Mouse (Mus musculus): ENCODE data around the gene Xk.
"Not testable (repeated sequence)": the region's sequence is repeated elsewhere in the genome, so short reads cannot be mapped to it uniquely, and the experiment has no call there.

The Xk gene
- long read RNA-seq, experiment 1 = 0 reads
- long read RNA-seq, experiment 2 = 0 reads

DNA sequence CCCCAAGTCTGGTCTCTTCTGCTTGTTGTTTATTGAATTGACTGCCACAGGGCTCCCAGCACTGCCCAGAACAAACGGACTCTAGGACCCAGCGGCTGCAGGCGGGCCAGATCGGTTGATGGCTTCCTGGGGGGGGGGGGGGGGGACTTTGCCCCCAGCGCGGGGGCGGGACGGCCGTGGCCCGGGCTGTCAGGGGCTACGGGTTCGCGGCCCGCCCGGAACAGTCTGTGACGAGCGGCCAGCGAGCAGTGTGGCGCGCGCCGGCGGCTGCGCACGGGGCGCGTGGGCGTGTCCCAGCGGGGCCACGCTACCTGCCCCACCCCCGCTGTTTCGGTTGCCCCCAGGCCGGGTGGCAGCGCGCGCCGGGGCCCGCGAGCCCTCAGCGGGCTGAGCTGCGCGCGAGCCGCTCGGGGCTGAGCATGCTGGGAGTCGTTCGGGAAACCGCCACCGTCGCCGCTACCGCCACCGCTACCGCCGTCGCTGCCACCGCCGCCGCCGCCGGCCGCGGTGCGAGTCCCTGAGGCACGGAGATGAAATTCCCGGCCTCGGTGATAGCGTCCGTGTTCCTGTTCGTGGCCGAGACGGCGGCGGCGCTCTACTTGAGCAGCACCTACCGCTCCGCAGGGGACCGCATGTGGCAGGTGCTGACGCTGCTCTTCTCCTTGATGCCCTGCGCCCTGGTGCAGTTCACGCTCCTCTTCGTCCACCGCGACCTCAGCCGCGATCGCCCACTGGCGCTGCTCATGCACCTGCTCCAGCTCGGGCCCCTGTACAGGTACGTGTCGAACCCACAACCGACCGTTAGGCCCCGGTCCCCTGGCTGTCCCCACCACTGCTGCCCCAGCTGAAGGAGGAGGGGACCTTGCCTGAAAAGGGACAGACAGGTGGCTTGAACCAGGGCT is at the start of gene Xk:
Xk (plus strand) TSS at position 297 of the 902 bp plus-strand sequence.
- intact Hi-C loops (cut with DNase I) = no loop called here

DNA sequence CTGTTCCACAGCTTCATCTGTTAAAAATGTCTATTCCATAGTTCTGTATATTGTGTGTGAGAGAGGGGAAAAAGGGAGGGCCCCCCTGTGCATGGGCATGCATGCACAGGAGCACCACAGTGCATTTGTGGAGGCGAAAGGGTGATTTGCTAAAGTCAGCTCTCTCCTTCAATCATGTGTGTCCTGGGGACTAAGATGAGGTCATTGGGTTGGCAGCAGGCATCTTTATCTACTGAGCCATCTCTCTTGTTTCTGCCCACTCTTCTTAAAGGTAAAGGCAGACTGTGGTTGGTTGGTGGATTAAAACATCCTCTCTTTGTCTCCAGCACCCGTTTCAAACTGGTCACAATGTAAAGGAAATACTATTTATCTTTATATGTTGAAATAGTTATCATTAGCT is 45.5 kb upstream of the Xk start:
- intact Hi-C loops (cut with DNase I) = no loop called here

- intact Hi-C loops (cut with DNase I) = no loop called here
Observed at GRCm38 (mm10) chrX:9240737-9241591, 31.6 kb upstream of the Xk start.

DNA sequence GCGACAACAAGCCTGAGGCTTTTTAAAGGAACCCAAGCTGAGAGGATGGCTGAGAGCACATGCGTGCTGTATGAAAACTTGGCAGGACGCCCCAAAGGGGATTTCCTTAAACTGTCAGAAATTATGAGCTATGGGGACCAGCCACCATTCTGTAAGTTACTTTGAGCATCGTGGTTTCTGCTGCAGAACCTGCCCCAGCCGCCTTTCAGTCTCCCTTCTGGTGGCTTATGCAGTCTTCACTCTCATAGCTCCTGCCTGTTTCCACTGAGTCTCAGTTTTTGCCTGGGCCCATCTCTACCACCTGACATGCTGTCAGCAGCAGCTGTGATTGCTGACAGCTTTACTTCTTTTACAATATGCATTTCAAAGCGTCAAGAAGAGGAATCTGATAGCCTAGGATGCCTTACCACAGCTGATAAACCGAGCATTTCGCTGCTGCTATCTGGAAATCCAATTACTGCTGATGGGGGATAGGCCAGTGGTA is 29.1 kb upstream of the Xk start:
- intact Hi-C loops (cut with DNase I) = no loop called here

- intact Hi-C loops (cut with DNase I) = no loop called here
Observed at GRCm38 (mm10) chrX:9244603-9245336, 27.8 kb upstream of the Xk start.

DNA sequence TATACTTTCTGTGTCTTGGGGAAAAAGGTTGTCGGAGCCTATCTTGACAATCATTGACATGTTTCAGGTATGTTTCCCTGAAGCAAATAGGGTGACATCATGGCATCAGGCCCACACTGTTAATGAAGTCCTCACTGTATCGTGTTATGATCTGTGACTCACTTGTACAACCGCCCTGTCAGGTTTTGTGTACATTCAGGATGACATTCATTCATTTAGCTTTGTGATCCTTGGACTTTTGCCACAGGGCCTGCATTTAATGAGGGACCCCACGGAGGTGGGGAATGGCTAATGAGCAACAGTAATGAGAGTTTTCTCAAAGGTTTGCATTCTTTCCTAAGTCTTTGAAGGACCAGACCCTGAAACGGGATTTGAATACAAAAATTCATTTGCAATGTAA is 23.6 kb upstream of the Xk start:
- intact Hi-C loops (cut with DNase I) = no loop called here

DNA sequence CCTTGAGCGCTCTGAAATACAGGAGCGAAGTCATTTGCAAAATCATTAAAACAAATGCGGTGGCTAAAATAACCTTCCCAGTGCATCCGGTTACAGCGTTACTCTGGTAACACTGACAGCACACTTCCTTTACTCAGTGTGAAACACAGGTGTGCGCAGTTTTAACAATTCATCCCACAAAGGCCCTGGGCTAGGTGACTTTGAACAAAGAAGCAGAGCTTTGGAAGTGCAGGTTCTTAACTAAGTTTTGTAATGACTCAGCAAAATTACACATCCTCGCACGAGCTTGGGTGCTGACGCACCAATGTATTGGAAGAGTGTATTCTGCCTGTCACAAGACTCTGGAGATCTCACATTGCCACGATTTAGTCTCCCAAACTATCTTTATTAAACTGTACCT is 18.6 kb upstream of the Xk start:
- intact Hi-C loops (cut with DNase I) = no loop called here

DNA sequence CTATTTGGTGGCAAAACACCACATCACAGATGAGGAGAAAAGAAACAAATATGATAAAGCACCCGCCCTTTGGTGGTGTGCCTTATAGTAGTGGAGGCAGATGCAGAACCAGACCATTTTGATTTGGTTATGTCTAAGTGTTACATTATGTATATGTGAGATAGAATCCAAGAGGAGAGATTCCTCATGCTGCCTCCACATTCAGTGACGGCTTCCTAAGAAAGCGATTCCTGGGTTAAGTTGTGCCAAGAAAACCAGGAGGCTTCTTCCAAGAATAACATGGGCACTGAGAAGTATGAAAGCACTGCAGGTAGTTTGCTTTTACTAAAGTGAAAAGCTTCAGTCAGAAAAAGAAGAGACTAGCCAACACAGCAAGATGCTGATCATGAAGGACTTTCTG is 17.7 kb upstream of the Xk start:
- intact Hi-C loops (cut with DNase I) = no loop called here

GRCm38 (mm10) chrX:9256766-9257165 is 15.8 kb upstream of the Xk start, which contains the start of gene Gm14862:
Gene Gm14862 (minus strand): TSS chrX:9256899.
- intact Hi-C loops (cut with DNase I) = no loop called here

- intact Hi-C loops (cut with DNase I) = no loop called here
Observed at GRCm38 (mm10) chrX:9257831-9258230, 14.7 kb upstream of the Xk start.

GRCm38 (mm10) chrX:9259267-9259666 is 13.3 kb upstream of the Xk start:
- intact Hi-C loops (cut with DNase I) = no loop called here

GRCm38 (mm10) chrX:9271112-9271511 is 1.4 kb upstream of the Xk start:
- intact Hi-C loops (cut with DNase I) = no loop called here

DNA sequence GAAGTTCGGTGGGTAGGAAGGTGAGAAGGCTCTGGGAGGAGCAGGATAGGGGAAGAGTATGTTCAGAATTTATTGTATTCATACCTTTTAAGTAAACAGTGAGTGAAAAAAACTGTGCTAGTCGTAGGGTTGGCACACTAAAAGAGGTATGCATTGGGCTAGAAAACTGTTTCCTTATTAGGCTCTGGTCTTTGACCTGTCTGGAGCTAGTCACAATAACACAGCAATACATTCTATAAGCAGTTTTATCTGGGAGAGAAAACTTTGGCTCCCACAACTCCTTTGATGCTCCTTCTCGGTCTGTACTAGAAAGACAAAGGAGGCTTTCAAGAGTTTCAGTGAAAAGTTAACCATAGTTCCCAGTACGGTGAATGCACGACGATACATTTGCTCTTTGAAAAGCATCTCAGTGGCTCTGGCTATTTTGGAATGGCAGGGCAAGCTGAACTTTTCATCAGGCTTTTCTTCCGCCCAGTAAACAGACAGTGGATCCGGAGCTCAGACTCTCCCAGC is 553 bp upstream of the Xk start:
- intact Hi-C loops (cut with DNase I) = no loop called here

DNA sequence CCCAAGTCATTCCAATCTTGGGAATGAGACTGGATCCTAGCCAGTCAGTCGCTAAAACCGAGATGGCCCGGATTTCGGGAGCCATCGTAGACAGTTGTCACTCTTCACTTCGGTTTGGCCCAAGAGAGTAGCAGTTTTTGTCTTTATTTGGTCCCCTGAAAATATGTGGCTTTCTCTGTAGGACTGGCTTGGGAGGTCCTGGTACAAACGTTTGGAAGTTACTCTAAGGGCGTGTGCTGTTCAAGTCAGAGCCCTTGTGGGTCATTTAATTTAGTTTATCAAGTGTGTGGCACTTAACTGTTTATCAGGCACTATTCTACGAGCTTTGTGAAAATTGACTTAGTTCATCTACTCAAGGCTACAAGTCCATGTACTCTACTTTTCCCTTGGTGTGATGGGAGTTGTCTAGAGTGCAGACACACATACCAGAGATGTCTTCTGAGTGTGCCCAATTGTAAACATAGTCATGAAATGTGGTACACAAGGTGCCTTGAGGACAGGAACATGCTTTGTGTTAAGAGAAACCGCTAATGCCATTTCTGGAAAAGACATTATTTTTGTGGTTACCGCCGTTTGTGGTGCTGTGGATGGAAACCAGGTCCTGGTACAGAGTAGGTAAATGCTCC is 934 bp downstream of the Xk start:
- intact Hi-C loops (cut with DNase I) = no loop called here

DNA sequence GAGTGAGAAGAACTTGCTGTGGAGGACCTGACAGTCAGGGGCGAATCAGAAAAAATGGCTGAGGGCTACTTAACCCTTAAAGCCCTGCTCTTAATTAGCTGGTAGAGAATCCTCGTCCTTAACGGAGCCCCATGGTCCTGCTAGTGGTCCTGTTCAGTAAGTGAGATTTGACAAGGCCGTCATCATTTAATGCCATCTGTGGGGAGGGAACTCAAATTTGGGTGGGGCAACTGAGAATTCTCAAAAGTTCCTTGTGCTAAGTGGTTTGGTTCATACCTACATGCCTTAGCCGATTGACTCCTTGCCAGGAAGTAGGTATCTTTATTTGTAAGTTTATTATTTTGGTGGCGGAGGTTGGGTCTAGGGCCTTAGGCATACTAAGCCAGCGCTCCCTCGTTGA is 1.8 kb downstream of the Xk start:
- intact Hi-C loops (cut with DNase I) = no loop called here

DNA sequence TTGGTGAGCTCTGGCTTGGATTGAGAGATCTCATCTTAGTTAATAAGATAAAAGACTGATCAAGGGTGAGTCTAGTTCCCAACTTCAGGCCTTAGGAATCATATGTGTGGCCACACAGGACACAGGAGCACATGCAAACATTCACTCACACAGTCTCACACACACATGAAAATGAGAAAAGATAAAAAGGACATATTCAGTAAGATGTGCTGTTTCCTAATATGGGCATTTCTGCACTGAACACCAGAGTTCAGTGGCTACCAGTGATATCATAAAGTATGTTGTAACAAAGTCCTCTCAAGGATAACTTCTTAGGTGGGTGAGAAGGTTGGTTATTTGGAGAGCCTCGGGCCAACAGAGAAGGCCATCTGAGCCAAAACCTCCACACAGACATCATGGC is 10.9 kb downstream of the Xk start, which contains the start of gene H2al1m:
H2al1m (plus strand) TSS at position 301 of the 400 bp plus-strand sequence.
- intact Hi-C loops (cut with DNase I) = not testable (repeated sequence)

DNA sequence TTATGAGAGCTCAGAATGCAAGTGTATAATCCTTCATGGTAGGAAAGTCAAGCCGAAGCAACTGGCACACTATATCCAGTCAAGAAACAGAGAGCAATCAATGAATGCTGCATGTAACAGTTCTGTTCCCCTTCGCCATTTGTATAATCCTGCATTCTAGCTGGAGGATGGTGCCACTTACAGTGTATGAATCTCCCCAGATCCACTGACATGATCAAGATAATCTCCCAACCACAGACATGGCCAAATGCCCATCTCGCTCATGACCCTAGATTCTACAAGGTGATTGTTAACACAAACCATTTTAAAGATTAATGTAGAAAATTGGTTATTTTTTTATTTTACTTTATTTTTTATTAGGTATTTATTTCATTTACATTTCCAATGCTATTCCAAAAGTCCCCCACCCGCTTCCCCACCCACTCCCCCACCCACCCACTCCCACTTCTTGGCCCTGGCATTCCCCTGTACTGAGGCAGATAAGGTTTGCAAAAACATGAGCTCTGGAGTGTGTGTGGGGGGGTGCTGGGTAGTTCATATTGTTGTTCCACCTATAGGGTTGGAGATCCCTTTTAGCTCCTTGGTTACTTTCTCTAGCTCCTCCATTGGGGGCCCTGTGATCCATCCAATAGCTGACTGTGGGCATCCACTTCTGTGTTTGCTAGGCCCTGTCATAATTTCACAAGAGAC is 20.7 kb downstream of the Xk start:
- intact Hi-C loops (cut with DNase I) = not testable (repeated sequence)

DNA sequence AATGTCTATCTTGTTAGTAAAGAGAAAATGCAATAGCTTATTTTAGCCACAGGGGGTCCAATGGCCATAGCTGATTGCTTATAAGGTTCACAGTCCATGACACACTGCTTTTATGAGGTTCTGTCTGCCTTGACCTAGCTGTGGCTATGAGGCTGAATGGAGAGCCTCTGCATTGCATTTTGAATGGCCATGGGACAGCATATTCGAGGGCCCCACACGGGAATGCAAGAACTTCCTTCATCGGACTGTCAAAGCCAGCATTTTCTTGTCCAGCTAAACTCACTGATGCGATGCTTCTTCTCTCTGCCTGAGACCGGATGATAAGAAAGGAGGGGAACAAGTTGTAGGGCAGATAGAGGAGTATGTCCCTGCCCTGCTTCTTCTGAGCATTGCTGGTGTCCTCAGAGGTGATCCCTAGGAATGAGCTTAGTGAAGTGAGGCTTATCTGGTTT is 25.9 kb downstream of the Xk start:
- intact Hi-C loops (cut with DNase I) = no loop called here

DNA sequence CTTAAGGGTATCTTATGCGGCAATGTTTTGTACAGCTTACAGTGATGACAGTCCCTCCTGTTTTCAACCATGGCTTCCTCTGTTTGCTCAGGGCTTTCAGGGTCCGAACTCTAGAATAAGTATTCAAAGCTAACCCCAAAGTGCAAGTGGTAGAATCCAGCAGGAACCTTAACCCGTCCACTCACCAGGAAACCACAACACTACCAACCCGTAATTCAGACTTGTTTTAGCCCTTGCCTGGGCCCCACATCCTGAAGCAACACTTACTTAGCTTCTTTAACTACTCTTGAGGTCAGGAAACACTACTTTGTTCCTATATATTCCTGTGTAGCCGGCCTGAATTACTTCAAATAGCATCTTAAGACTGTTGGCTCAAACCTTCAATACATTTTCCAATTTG is 30.2 kb downstream of the Xk start:
- intact Hi-C loops (cut with DNase I) = no loop called here

DNA sequence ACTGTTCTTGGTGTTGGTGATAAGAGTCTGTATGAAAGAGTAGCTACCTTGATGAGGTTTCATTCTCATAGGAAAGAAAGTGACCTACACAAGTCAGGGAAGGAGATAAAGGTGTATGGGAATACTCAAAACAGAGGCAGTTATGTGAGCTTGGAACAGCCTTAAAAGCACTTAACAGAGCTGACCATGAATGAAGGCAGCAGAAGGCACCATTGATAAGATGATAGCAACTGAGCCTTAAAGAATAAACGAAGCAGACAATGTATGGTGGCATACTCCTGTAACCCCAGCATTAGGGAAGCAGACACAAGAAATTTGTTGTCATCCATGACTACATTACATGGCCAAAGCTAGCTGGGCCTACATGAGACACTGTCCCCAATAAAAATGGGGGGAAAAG is 30.9 kb downstream of the Xk start:
- intact Hi-C loops (cut with DNase I) = no loop called here
